Mouse (Mus musculus): ENCODE data around the gene B9d2. TPM values are rescaled to one million over a fixed set of nuclear protein-coding genes. Genes with fewer than 3 reads are reported as not detected.
A peak's percentile ranks its signal among the peaks of the same experiment; 100 is the strongest.
"Not testable (repeated sequence)": the region's sequence is repeated elsewhere in the genome, so short reads cannot be mapped to it uniquely, and the experiment has no call there.

Gene B9d2
- polyA plus RNA-seq, 1 experiment, result 51.5 TPM

- TF ChIP-seq POLR2A (IDR thresholded peaks at IDR 0.05; ENCODE audit: borderline replicate concordance, extremely low read depth, insufficient read depth, insufficient read length, poor library complexity, severe bottlenecking) (no peak), CTCF (IDR thresholded peaks at IDR 0.05; ENCODE audit: borderline replicate concordance, extremely low read depth, insufficient read depth, insufficient read length) (peak; percentile 97)
- peak; percentile 81 for DNase-seq (ENCODE audit: low read depth)
Measured at GRCm38 (mm10) chr7:25719761-25720610, 39.4 kb downstream of the B9d2 start.

- TF ChIP-seq CTCF (IDR thresholded peaks at IDR 0.05; ENCODE audit: borderline replicate concordance, extremely low read depth, insufficient read depth, insufficient read length) (no peak), POLR2A (IDR thresholded peaks at IDR 0.05; ENCODE audit: borderline replicate concordance, extremely low read depth, insufficient read depth, insufficient read length, poor library complexity, severe bottlenecking) (no peak)
- no peak for DNase-seq (ENCODE audit: low read depth)
Measured at GRCm38 (mm10) chr7:25720760-25721159, 40.2 kb downstream of the B9d2 start.

GRCm38 (mm10) chr7:25721776-25722175 lies 41.2 kb downstream of the B9d2 start:
- not testable (repeated sequence) for DNase-seq (ENCODE audit: low read depth)

GRCm38 (mm10) chr7:25725886-25726285 lies 45.3 kb downstream of the B9d2 start:
- no peak for TF ChIP-seq POLR2A (IDR thresholded peaks at IDR 0.05; ENCODE audit: borderline replicate concordance, extremely low read depth, insufficient read depth, insufficient read length, poor library complexity, severe bottlenecking)
- TF ChIP-seq CTCF (IDR thresholded peaks at IDR 0.05; ENCODE audit: borderline replicate concordance, extremely low read depth, insufficient read depth, insufficient read length), result no peak
- no peak for DNase-seq (ENCODE audit: low read depth)

- DNase-seq (ENCODE audit: low read depth), result no peak
- TF ChIP-seq POLR2A (IDR thresholded peaks at IDR 0.05; ENCODE audit: borderline replicate concordance, extremely low read depth, insufficient read depth, insufficient read length, poor library complexity, severe bottlenecking) (no peak), CTCF (IDR thresholded peaks at IDR 0.05; ENCODE audit: borderline replicate concordance, extremely low read depth, insufficient read depth, insufficient read length) (no peak)
Measured at GRCm38 (mm10) chr7:25727800-25728199, 47.2 kb downstream of the B9d2 start.

- no peak for TF ChIP-seq POLR2A (IDR thresholded peaks at IDR 0.05; ENCODE audit: borderline replicate concordance, extremely low read depth, insufficient read depth, insufficient read length, poor library complexity, severe bottlenecking)
- no peak for TF ChIP-seq CTCF (IDR thresholded peaks at IDR 0.05; ENCODE audit: borderline replicate concordance, extremely low read depth, insufficient read depth, insufficient read length)
- DNase-seq (ENCODE audit: low read depth), result no peak
Measured at GRCm38 (mm10) chr7:25729396-25729795, 48.8 kb downstream of the B9d2 start.

- TF ChIP-seq CTCF (IDR thresholded peaks at IDR 0.05; ENCODE audit: borderline replicate concordance, extremely low read depth, insufficient read depth, insufficient read length) (no peak), POLR2A (IDR thresholded peaks at IDR 0.05; ENCODE audit: borderline replicate concordance, extremely low read depth, insufficient read depth, insufficient read length, poor library complexity, severe bottlenecking) (no peak)
- DNase-seq (ENCODE audit: low read depth), result no peak
Measured at GRCm38 (mm10) chr7:25729862-25730261, 49.3 kb downstream of the B9d2 start.

GRCm38 (mm10) chr7:25731294-25732055 lies 50.9 kb downstream of the B9d2 start:
- no peak for DNase-seq (ENCODE audit: low read depth)

GRCm38 (mm10) chr7:25734991-25735390 lies 54.4 kb downstream of the B9d2 start:
- DNase-seq (ENCODE audit: low read depth), result no peak
- TF ChIP-seq CTCF (IDR thresholded peaks at IDR 0.05; ENCODE audit: borderline replicate concordance, extremely low read depth, insufficient read depth, insufficient read length) (no peak), POLR2A (IDR thresholded peaks at IDR 0.05; ENCODE audit: borderline replicate concordance, extremely low read depth, insufficient read depth, insufficient read length, poor library complexity, severe bottlenecking) (no peak)

More at GRCm38 (mm10) chr7:25731294-25732055, 50.9 kb downstream of the B9d2 start:
- TF ChIP-seq POLR2A (IDR thresholded peaks at IDR 0.05; ENCODE audit: borderline replicate concordance, extremely low read depth, insufficient read depth, insufficient read length, poor library complexity, severe bottlenecking) (no peak), CTCF (IDR thresholded peaks at IDR 0.05; ENCODE audit: borderline replicate concordance, extremely low read depth, insufficient read depth, insufficient read length) (no peak)

Other genes starting within 250 kb of the B9d2 start
- gene Ceacam1, start 203.2 kb upstream of the B9d2 start, polyA plus RNA-seq (2012; rRNA removed), result 0.87 and 1.1 TPM in 2 replicates
- gene Ceacam2, start 140.9 kb upstream of the B9d2 start, polyA plus RNA-seq (2012; rRNA removed), result not detected in 2 replicates
- 0.10 and 0.12 TPM in 2 replicates for gene Erich4, start 64.9 kb upstream of the B9d2 start, polyA plus RNA-seq (2012; rRNA removed)
- gene Dmac2, start 61.4 kb upstream of the B9d2 start, polyA plus RNA-seq (2012; rRNA removed), result 41.9 and 46.1 TPM in 2 replicates
- gene B3gnt8, start 54.1 kb upstream of the B9d2 start, polyA plus RNA-seq (2012; rRNA removed), result 0.78 and 0.87 TPM in 2 replicates
- 58.6 and 87.9 TPM in 2 replicates for gene Bckdha, start 21.8 kb upstream of the B9d2 start, polyA plus RNA-seq (2012; rRNA removed)
- gene Exosc5, start 21.6 kb upstream of the B9d2 start, polyA plus RNA-seq (2012; rRNA removed), result 35.8 and 58.1 TPM in 2 replicates
- gene Tmem91, start 5.6 kb upstream of the B9d2 start, polyA plus RNA-seq (2012; rRNA removed), result 14.2 and 16.5 TPM in 2 replicates
- gene Tgfb1, start 6.2 kb downstream of the B9d2 start, polyA plus RNA-seq (2012; rRNA removed), result 3.2 and 7.9 TPM in 2 replicates
- 80.5 and 84.4 TPM in 2 replicates for gene Ccdc97, start 38.3 kb downstream of the B9d2 start, polyA plus RNA-seq (2012; rRNA removed)
- 34.7 and 70.2 TPM in 2 replicates for gene Hnrnpul1, start 74.0 kb downstream of the B9d2 start, polyA plus RNA-seq (2012; rRNA removed)
- 14.3 and 18.8 TPM in 2 replicates for gene Axl, start 107.9 kb downstream of the B9d2 start, polyA plus RNA-seq (2012; rRNA removed)
- 1.7 and 2.0 TPM in 2 replicates for gene Cyp2s1, start 136.1 kb downstream of the B9d2 start, polyA plus RNA-seq (2012; rRNA removed)
- not detected in 2 replicates for gene Cyp2b10, start 216.8 kb downstream of the B9d2 start, polyA plus RNA-seq (2012; rRNA removed)

Measured in brain, embryonic 14.5 days (tissue).